Mouse (Mus musculus) brain, embryonic 14.5 days (tissue): ENCODE results near the gene Gpr160.

Experiments used
- CTCF ChIP-seq: fragments of 200-500 bp; IDR thresholded peaks from 2 replicates; pipeline ENCODE4 v1.5.1; 2012; ENCODE audit warnings: inconsistent platforms, mild to moderate bottlenecking, moderate library complexity, borderline replicate concordance; ENCODE audit not compliant: insufficient read depth, insufficient read length; ENCODE audit errors: extremely low read depth
- POLR2A ChIP-seq: fragments of 200-500 bp; IDR thresholded peaks from 2 replicates; pipeline ENCODE4 v1.6.1; 2012; ENCODE audit warnings: mild to moderate bottlenecking, inconsistent platforms, borderline replicate concordance; ENCODE audit not compliant: poor library complexity, insufficient read depth, insufficient read length, severe bottlenecking; ENCODE audit errors: extremely low read depth

- TF ChIP-seq CTCF (no peak), POLR2A (no peak)
Measured at GRCm38 (mm10) chr3:30876709-30877108, 21.0 kb downstream of the Gpr160 start.
